Mouse (Mus musculus): Measurements from ENCODE around the gene Trio.

GRCm38 (mm10) chr15:27931459-27931858, 94.2 kb downstream of the Trio start:
- TF ChIP-seq CTCF (IDR thresholded peaks at IDR 0.05; ENCODE audit: extremely low read depth, insufficient read depth, insufficient read length, insufficient replicate concordance) (no peak), POLR2A (IDR thresholded peaks at IDR 0.05; ENCODE audit: low read depth, low read length) (no peak)
